Mouse (Mus musculus) kidney, embryonic 16.5 days (tissue): Measurements from ENCODE around the gene Dmxl2. TPM values are rescaled to one million over a fixed set of nuclear protein-coding genes. Genes with fewer than 3 reads are reported as not detected.

ENCODE experiments used
- ATAC-seq: fragments of 200-750 bp; cut with Nextera tagmentation; 2 replicates; pipeline ENCODE4 v1.8.0; 2017; ENCODE audit warnings: moderate TSS enrichment; ENCODE audit not compliant: low FRiP score, low TSS enrichment
- H3K27ac ChIP-seq: fragments of 300-500 bp; sonication (generic); 2 replicates; pipeline ENCODE4 v1.5.1; 2014; ENCODE audit warnings: low read length
- H3K27me3 ChIP-seq: fragments of 300-500 bp; sonication (generic); 2 replicates; pipeline ENCODE4 v1.6.1; 2014; ENCODE audit warnings: low read length, control low read depth, mixed read lengths; ENCODE audit not compliant: insufficient read depth
- H3K36me3 ChIP-seq: fragments of 300-500 bp; sonication (generic); 2 replicates; pipeline ENCODE4 v1.6.1; 2014; ENCODE audit warnings: low read length, control low read depth, mixed read lengths; ENCODE audit not compliant: insufficient read depth
- H3K4me1 ChIP-seq: fragments of 300-500 bp; sonication (generic); 2 replicates; pipeline ENCODE4 v1.6.1; 2014; ENCODE audit warnings: low read length, control low read depth, mixed read lengths; ENCODE audit not compliant: insufficient read depth
- H3K4me2 ChIP-seq: fragments of 300-500 bp; sonication (generic); replicated peaks from 2 replicates; pipeline ENCODE4 v1.6.1; 2014; ENCODE audit warnings: low read depth, low read length
- H3K4me3 ChIP-seq: fragments of 300-500 bp; sonication (generic); 2 replicates; pipeline ENCODE4 v1.5.1; 2014; ENCODE audit warnings: mild to moderate bottlenecking, low read length
- H3K9ac ChIP-seq: fragments of 300-500 bp; sonication (generic); replicated peaks from 2 replicates; pipeline ENCODE4 v1.6.1; 2014; ENCODE audit warnings: low read length
- H3K9me3 ChIP-seq: fragments of 300-500 bp; sonication (generic); 2 replicates; pipeline ENCODE4 v1.6.1; 2016; ENCODE audit warnings: low read length, control low read depth
- WGBS: fragments of 180-500 bp; shearing (Covaris S2); extraction: QIAGEN DNeasy Blood & Tissue Kit; methylation state at CpG from one replicate; pipeline ENCODE4 v1.1.7; 2014; 5-methylcytosine and 5-hydroxymethylcytosine counted together
- polyA plus RNA-seq: library from polyadenylated mRNA; unstranded; fragments of >200 nt; fragmentation: Nextera tagmentation; extraction: Ambion mirVana; gene quantifications from 2 replicates; pipeline ENCODE4 v1.2.1, GENCODE M21; 2015

The Dmxl2 gene
- polyA plus RNA-seq, 1 experiment from 2014 or later: 4.7 TPM

DNA sequence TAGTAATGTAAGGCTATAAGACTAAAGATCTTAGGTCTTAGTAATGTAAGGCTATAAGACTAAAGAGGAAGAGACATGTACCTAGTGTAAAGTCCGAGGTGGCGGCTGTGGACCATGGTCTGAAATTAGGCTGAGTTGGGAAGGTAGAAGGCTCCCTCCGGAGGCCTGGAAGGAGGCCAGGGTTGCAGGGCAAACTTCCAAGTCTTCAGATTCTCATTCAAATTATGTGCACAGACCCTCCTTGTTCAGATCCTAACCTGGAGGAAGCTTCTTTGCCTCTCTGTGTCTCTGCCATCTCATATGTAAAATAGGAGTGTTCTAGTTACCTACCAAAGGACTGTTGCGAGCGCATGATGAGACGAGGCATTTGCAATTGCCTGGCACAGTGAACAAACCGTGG lies 34.8 kb upstream of the Dmxl2 start:
- H3K36me3 ChIP-seq: no peaks in the 10 kb centered on the region
- WGBS: 82% methylated on average over 7 of the region's 7 CpGs
- no peak overlapping the region for H3K4me3 ChIP-seq
- H3K4me2 ChIP-seq: no peak overlapping the region
- no peaks in the 10 kb centered on the region for H3K4me1 ChIP-seq
- H3K27me3 ChIP-seq: no peaks in the 10 kb centered on the region
- H3K27ac ChIP-seq: no peak overlapping the region
- H3K9ac ChIP-seq: no peak overlapping the region
- ATAC-seq: no peak
- H3K9me3 ChIP-seq: no peaks in the 10 kb centered on the region

DNA sequence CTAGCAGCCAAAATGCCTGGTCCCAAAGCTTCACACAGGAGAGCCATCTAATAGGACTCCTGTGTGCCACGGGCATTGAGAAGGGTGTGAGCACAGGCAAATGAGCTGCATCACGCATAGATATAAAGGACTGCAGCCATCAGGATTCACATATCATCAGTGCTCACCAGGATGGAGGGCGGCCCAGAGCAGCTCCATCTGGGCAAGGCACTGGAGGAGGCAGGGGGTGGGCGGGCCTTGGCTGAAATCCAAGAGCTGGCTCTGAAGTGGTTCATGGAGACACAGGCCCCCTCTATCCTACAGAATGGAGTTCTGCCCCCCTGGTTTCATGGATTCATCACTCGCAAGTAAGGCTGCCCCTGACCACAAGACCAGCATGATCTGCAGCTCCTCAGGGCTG lies 32.5 kb upstream of the Dmxl2 start:
- no peak overlapping the region for H3K9ac ChIP-seq
- H3K27me3 ChIP-seq: no peaks in the 10 kb centered on the region
- no peak for ATAC-seq

DNA sequence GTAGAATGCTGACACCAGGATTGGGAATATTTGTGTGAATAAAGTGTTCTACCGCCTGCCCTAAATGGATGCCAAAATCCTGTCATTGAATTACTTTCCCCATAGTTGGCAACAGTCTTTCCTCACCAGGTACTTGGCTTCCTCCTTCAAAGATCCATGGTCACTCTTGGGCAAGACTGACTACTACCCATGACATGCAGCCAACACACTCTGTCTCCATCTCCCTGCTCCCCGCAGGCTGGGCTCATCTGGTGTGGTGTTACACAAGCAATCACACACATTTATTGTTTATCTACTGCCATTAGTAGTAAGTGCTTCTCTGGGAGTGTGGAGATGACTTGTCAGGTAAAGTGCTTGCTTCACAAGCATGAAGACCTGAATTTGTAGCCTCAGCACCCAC lies 31.5 kb upstream of the Dmxl2 start:
- Histone ChIP-seq H3K9me3 (no peaks in the 10 kb centered on the region), H3K36me3 (no peaks in the 10 kb centered on the region), H3K9ac (no peak overlapping the region), H3K4me1 (no peaks in the 10 kb centered on the region), H3K27ac (no peak overlapping the region), H3K4me2 (no peak overlapping the region), H3K4me3 (no peak overlapping the region), H3K27me3 (no peaks in the 10 kb centered on the region)
- no peak for ATAC-seq
- 85% methylated on average over 2 of the region's 2 CpGs for WGBS

More for the DNA sequence above, 32.5 kb upstream of the Dmxl2 start:
- no peaks in the 10 kb centered on the region for H3K4me1 ChIP-seq
- H3K36me3 ChIP-seq: no peaks in the 10 kb centered on the region
- H3K4me2 ChIP-seq: no peak overlapping the region
- no peak overlapping the region for H3K4me3 ChIP-seq
- no peaks in the 10 kb centered on the region for H3K9me3 ChIP-seq
- 71% methylated on average over 5 of the region's 5 CpGs for WGBS
- no peak overlapping the region for H3K27ac ChIP-seq

DNA sequence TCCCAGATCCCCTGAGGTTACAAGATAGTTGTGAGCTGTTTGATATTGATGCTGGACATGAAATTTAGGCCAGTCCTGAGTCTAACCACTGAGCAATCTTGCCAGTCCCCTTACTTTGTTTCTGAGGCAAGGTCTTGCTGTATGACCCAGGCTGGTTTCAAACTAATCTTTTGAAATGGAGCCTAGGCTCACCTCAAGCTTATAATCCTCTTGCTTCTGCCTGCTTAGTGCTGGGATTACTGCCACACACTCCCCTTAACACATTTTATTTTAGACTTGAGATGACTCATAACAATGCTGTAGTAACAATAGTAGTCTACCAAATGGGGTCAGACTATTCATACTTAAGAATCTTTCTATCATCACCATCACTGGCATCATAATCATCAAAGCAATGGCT lies 30.0 kb upstream of the Dmxl2 start:
- Histone ChIP-seq H3K4me1 (no peaks in the 10 kb centered on the region), H3K4me2 (no peak overlapping the region), H3K27me3 (no peaks in the 10 kb centered on the region), H3K36me3 (no peaks in the 10 kb centered on the region), H3K27ac (no peak overlapping the region), H3K9me3 (no peaks in the 10 kb centered on the region), H3K4me3 (no peak overlapping the region), H3K9ac (no peak overlapping the region)
- ATAC-seq: no peak

DNA sequence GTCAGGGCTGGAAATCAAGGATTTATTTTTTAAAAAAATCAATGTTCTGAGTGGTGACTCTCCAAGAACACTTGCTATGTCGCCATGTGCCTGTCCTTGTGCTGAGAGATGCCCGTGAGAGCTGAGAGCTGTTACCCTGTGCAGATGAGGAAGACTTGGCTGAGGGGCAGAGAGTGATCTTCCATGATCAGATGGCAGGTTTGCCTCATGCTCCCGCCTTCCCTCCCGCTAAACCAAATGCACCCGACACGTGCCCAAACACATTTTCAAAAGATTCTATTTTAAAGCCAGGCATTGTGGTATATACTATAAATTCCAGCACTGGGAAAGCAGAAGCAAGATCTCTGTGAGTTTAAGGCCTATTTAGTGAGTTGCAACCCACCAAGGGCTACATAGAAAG lies 29.4 kb upstream of the Dmxl2 start:
- H3K9me3 ChIP-seq: no peaks in the 10 kb centered on the region
- WGBS: 86% methylated on average over 6 of the region's 6 CpGs
- no peaks in the 10 kb centered on the region for H3K4me1 ChIP-seq

GRCm38 (mm10) chr9:54529950-54530349 lies 28.5 kb upstream of the Dmxl2 start:
- H3K4me2 ChIP-seq: no peak overlapping the region
- WGBS: 93% methylated on average over 2 of the region's 2 CpGs
- no peaks in the 10 kb centered on the region for H3K36me3 ChIP-seq

More for the DNA sequence above, 29.4 kb upstream of the Dmxl2 start:
- no peak for ATAC-seq
- Histone ChIP-seq H3K27me3 (no peaks in the 10 kb centered on the region), H3K4me3 (no peak overlapping the region), H3K9ac (no peak overlapping the region), H3K36me3 (no peaks in the 10 kb centered on the region), H3K27ac (no peak overlapping the region), H3K4me2 (no peak overlapping the region)

DNA sequence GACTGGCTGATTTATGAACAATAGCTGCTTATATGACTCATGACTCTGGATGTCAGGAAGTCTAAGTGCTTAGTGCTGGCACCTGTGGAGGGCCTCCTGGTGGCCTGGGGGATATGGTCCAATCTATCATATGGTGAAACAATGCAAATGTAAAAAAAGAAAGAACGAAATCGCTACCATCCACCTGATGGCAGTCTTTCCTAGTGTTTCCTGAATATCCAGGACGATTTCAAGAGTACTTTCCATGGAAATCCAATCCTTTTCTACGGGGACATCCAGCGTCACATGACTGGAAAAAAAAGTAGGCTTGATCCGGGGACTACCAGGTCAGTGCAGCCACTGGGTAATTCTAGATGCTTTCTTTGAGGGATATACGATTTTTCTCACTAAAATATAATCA lies 26.3 kb upstream of the Dmxl2 start:
- 55% methylated on average over 7 of the region's 7 CpGs for WGBS
- H3K4me3 ChIP-seq: no peak overlapping the region
- H3K9ac ChIP-seq: no peak overlapping the region
- no peak for ATAC-seq
- no peak overlapping the region for H3K4me2 ChIP-seq
- H3K9me3 ChIP-seq: no peaks in the 10 kb centered on the region
- no peaks in the 10 kb centered on the region for H3K36me3 ChIP-seq
- H3K27ac ChIP-seq: no peak overlapping the region
- H3K27me3 ChIP-seq: no peaks in the 10 kb centered on the region
- H3K4me1 ChIP-seq: no peaks in the 10 kb centered on the region

More at GRCm38 (mm10) chr9:54529950-54530349, 28.5 kb upstream of the Dmxl2 start:
- H3K27ac ChIP-seq: no peak overlapping the region
- no peak overlapping the region for H3K4me3 ChIP-seq
- no peaks in the 10 kb centered on the region for H3K27me3 ChIP-seq
- no peak for ATAC-seq
- H3K4me1 ChIP-seq: no peaks in the 10 kb centered on the region
- no peaks in the 10 kb centered on the region for H3K9me3 ChIP-seq
- no peak overlapping the region for H3K9ac ChIP-seq

DNA sequence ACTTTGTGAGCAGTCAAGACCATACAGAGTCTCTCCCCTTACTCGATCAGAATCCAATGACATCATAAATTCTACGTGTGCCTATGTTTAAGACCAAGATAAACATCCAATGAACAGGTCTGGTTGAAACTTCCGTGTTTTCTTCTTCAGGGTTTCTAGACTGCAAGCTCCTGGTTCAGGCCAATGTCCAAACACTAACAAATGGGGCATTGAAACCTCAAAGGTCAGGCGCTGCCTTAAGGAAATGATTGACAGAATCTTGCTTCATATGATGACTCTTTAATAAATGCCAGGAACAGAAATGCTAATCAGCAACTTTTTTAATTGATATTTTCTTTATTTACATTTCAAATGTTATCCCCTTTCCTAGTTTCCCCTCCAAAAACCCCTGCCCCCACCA lies 18.9 kb upstream of the Dmxl2 start:
- 66% methylated on average over 4 of the region's 4 CpGs for WGBS
- ATAC-seq: no peak
- H3K4me3 ChIP-seq: no peak overlapping the region

GRCm38 (mm10) chr9:54518921-54519320 lies 17.5 kb upstream of the Dmxl2 start:
- H3K9ac ChIP-seq: no peak overlapping the region
- no peak for ATAC-seq
- H3K4me3 ChIP-seq: no peak overlapping the region
- no peaks in the 10 kb centered on the region for H3K36me3 ChIP-seq
- no peaks in the 10 kb centered on the region for H3K4me1 ChIP-seq
- WGBS: 35% methylated on average over 7 of the region's 7 CpGs
- no peaks in the 10 kb centered on the region for H3K9me3 ChIP-seq
- H3K4me2 ChIP-seq: no peak overlapping the region
- H3K27ac ChIP-seq: no peak overlapping the region
- H3K27me3 ChIP-seq: no peaks in the 10 kb centered on the region

More for the DNA sequence above, 18.9 kb upstream of the Dmxl2 start:
- no peaks in the 10 kb centered on the region for H3K36me3 ChIP-seq
- H3K9ac ChIP-seq: no peak overlapping the region
- H3K27ac ChIP-seq: no peak overlapping the region
- H3K4me1 ChIP-seq: no peaks in the 10 kb centered on the region
- no peaks in the 10 kb centered on the region for H3K27me3 ChIP-seq
- H3K9me3 ChIP-seq: no peaks in the 10 kb centered on the region
- no peak overlapping the region for H3K4me2 ChIP-seq

- H3K9me3 ChIP-seq: no peaks in the 10 kb centered on the region
- no peaks in the 10 kb centered on the region for H3K27me3 ChIP-seq
- WGBS: 55% methylated on average over 2 of the region's 2 CpGs
- no peak overlapping the region for H3K27ac ChIP-seq
- no peak overlapping the region for H3K9ac ChIP-seq
- no peaks in the 10 kb centered on the region for H3K4me1 ChIP-seq
- H3K4me3 ChIP-seq: no peak overlapping the region
- no peaks in the 10 kb centered on the region for H3K36me3 ChIP-seq
- ATAC-seq: no peak
- no peak overlapping the region for H3K4me2 ChIP-seq
These were observed 14.6 kb upstream of the Dmxl2 start for GRCm38 (mm10) chr9:54515991-54516390.

DNA sequence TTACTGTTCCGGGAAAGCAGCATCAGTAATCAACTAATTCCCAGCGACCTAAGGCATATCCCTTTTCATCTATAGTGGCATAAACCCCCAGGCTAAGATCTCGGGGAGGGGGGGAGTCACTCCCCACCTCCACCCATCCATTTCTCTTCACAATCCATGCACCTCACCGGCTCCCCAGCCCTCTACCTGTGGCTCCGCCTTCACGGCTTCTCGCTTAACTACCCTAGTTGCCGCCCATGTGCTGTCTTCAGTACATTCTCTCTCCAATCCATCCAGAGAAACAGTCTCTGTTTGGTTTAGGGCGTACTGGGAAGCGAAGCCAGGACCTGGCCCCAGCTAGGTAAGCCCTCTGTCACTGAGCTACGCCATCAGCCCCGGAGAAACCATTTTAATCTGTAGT lies 1.4 kb upstream of the Dmxl2 start:
- no peak overlapping the region for H3K27ac ChIP-seq
- H3K4me3 ChIP-seq: peak overlapping the region; percentile 83
- peaks cover 4% of the 10 kb centered on the region; the same call in 1 of the 2 replicates for H3K4me1 ChIP-seq
- no peak overlapping the region for H3K9ac ChIP-seq
- H3K4me2 ChIP-seq: peak overlapping the region; percentile 99
- peaks cover 2% of the 10 kb centered on the region; the same call in 1 of the 2 replicates for H3K27me3 ChIP-seq
- no peak for ATAC-seq
- H3K9me3 ChIP-seq: no peaks in the 10 kb centered on the region
- no peaks in the 10 kb centered on the region for H3K36me3 ChIP-seq
- 7% methylated on average over 12 of the region's 12 CpGs for WGBS
